Mouse (Mus musculus) adrenal gland, postnatal 25 days (tissue): ENCODE measurements around the gene Dlgap1. TPM values are rescaled to one million over a fixed set of nuclear protein-coding genes. Genes with fewer than 3 reads are reported as not detected.
A peak's percentile ranks its signal among the peaks of the same experiment; 100 is the strongest.

Experiments used
- DNase-seq: peaks from one replicate; pipeline ENCODE4 v3.0.0; 2021; ENCODE audit warnings: mixed read lengths
- total RNA-seq: library from RNA; stranded (reverse); gene quantifications from 2 replicates; pipeline ENCODE4 v1.2.3, GENCODE M21; 2021

Gene Dlgap1
- total RNA-seq, 1 experiment from 2014 or later: 55.1 TPM

- DNase-seq: no peak
Observed at GRCm38 (mm10) chr17:70626396-70626795, 657.5 kb downstream of the Dlgap1 start.

GRCm38 (mm10) chr17:70626925-70627324, 658.1 kb downstream of the Dlgap1 start:
- no peak for DNase-seq

DNA sequence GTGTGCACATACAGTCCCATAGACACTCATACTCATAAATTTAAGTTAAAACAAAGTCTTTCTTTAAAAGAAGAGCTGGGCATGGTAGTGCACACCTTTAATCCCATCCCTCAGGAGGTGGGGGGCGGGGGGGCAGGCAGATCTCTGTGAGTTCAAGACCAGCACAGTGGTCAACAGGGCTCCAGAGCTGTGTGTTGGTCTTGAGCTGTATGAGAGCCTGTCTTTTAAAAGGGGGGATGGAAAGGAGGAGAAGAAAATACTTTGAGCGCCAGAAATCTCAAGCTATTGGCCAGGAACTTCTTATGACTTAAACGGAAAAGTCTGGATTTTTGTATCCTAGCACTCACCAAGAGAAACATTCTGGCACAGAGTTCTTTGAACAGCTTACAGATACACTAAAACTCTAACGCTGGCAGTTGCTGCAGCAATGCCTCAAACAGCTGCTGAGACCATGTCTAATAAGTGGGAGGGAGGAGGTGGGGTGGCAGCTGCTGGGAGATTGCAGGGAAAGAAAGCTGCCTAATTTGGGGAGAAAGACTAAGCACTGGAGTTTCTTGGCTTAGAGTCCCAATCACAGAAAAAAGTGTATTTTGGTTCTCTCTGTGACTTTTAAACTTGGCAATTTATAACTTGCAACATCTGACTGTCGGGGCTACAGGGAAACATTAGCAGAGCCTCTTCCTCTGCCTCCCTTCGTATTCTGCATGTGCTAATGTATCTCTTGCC, 660.9 kb downstream of the Dlgap1 start:
- no peak for DNase-seq

GRCm38 (mm10) chr17:70633181-70633944, 664.5 kb downstream of the Dlgap1 start:
- peak; percentile 70 for DNase-seq

- DNase-seq: no peak
Observed at GRCm38 (mm10) chr17:70643211-70643610, 674.3 kb downstream of the Dlgap1 start.

GRCm38 (mm10) chr17:70646641-70647040, 677.8 kb downstream of the Dlgap1 start:
- peak; percentile 4 for DNase-seq

DNA sequence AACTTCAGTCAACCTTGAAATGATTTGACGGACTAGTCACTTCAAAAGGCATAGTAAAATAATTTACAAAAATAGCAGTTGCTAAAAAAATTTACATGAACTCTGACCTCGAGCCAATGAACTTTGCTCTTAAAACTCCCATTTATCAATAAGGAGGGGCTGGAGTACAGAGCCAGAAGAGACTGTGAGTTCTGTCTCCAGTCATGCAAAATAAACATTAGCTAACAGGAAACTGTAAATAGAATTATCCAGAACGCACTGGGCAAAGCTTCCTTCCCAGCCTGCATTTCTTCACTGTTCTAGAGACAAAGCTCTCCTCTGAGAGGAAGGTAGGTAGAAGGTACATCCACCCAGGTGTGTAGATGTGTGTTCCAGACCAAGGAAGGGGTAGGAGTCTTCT, 692.5 kb downstream of the Dlgap1 start:
- DNase-seq: no peak

DNA sequence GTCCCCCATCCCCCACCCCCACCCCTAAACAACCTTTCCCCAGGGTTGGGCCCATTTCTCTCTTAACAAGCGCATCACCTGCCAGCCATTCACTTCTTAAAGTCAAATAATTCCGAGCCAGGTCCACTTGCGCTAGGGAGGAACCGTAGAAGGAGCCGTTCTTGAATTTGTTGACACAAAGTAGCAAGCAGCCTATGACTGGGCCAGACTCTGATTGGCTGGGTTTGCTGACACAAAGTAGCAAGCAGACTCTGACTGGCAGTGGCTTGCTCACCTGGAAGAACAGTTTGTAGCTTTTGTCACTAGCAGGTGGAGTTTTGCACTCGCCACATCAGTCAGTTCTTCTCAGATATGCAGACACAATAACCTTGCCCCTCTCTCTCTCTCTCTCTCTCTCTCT, 695.1 kb downstream of the Dlgap1 start:
- DNase-seq: no peak

DNA sequence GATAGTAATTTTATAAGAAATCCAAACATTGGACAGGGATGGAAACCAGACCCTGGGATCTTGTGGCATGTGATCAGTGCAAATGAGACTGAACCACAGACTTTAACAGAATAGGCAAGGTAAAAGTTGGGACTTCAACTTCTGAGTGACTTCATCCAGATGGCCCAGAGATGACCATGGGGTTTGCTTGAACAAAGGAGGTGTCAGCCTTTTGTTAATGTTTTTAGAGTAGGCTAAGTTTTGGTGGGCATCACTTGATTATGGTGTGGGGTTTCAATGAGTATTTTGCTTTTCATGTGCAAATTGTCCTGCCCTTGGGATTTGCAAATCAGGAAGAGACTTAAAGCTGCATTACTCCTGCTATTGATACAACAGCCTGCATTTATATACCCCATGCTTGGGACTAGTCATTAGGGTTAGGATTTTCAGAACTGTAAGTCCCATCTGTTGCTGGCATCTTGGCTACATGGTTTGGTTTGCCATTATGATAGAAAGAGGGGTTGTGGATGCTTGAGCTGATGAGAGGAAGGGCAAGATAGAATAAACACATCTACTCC, 695.7 kb downstream of the Dlgap1 start:
- no peak for DNase-seq

GRCm38 (mm10) chr17:70673985-70674384, 705.1 kb downstream of the Dlgap1 start:
- no peak for DNase-seq

GRCm38 (mm10) chr17:70676522-70676921, 707.6 kb downstream of the Dlgap1 start:
- DNase-seq: no peak

DNA sequence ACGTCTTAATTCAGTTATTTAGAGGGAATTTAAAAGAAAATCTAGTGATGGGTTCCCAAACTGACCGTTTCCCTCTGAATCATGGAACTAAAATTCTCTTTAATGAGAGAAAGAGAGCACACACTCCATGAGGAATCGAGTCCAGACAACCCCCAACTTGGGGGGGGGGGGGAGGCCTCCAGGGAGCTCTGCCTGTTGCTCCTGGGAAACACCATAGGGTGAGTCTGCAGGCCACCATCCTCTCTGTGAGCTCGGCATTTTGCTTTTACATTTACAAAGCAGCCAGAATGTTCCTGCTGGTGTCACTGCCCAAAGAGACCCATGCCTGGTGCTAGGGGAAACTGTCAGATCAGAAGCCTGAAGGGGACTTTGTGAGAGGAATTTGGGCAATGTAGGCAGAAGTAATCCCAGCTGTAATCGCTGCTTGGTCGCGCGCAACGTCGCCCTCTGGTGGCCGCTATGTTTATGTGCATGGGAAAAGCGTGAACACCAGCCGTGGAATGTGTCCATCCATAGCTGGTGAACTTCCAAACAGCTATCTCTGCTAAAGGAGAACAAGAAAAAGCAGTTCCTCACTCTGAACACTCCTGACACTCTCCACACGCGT, 714.8 kb downstream of the Dlgap1 start:
- DNase-seq: peak; percentile 79

- no peak for DNase-seq
Observed at GRCm38 (mm10) chr17:70690174-70690573, 721.3 kb downstream of the Dlgap1 start.

DNA sequence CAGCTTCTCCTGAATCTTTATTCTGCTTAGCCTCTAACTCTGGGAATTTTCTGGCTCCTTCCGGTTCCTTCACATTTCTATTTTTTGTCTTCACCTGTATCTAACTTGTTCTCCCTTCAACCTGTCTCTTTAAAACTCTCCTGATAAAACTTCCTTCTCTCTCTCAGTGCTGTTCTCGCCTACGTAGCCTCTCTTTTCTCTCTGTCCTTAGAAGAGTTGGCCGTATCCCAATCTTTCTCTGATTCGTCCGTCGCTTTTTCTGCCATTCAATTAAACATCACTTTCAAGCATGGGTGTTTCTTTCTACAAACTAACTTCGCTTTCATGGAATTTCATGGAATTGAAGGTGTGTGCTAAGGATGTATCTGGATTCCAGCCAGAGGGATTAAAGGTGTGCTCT, 721.7 kb downstream of the Dlgap1 start:
- DNase-seq: no peak

- peak; percentile 83 for DNase-seq
Observed at GRCm38 (mm10) chr17:70706976-70707818, 738.3 kb downstream of the Dlgap1 start.

- no peak for DNase-seq
Observed at GRCm38 (mm10) chr17:70707819-70708140, 738.9 kb downstream of the Dlgap1 start.

GRCm38 (mm10) chr17:70709545-70709944, 740.7 kb downstream of the Dlgap1 start:
- no peak for DNase-seq

- no peak for DNase-seq
Observed at GRCm38 (mm10) chr17:70713470-70713869, 744.6 kb downstream of the Dlgap1 start.

DNA sequence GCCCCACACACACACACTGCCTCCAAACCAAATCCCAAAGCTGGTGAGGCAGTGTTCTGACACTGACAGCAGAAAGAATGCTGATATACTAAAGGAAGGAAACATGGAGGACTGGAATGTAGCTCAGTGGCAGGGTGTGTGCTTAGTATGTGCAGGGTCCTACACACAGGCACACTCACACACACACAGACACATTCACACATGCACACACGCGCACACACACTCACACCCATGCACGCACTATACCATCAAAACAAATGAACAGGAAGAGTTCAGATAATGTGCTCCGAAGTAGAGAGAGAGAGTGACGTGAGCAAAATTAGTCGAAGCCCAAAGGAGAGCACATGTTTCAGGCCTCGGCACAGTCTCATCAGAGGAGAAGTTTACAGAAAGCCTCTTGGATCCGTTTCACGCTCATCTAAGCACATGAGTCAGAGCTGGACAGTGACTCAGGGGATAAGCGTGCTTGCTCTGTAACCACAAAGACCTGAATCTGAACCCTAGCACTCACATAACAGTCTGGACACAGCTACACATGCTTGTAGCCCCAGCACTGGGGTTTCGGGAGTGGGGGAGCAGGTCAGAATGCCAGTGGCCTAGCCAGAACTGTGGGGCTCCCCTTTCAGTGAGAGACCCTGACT, 750.9 kb downstream of the Dlgap1 start:
- peak; percentile 28 for DNase-seq

DNA sequence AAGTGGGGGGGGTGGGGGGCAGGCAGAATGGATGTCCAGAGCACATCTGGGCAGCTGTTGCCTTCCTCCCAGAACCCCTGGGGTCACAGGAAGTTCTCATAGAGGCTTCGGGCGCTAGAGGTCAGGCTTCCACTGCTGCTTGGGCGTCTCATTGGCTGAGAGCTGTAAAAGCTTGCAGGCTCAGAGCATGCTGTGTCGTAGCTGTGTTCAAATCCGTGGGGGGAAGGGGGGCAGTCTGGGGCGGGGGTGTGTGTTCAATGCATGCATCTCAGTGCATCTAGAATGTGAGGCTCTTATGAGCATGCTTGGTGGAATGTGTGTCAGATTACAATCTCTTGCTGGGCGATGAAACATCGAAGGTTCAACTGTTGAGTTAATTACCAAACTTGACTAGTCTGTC, 751.9 kb downstream of the Dlgap1 start:
- no peak for DNase-seq

GRCm38 (mm10) chr17:70722146-70722545, 753.3 kb downstream of the Dlgap1 start:
- no peak for DNase-seq
